Mouse (Mus musculus) heart, postnatal 0 days (tissue): ENCODE results near the gene Zfp592.

Experiments
- CTCF ChIP-seq: IDR thresholded peaks from 2 replicates; pipeline ENCODE4 v1.5.1; 2016; ENCODE audit warnings: antibody characterized with exemption, control low read depth, low read depth
- EP300 ChIP-seq: IDR thresholded peaks from 2 replicates; pipeline ENCODE4 v1.6.1; 2016; ENCODE audit warnings: antibody characterized with exemption, low read depth

DNA sequence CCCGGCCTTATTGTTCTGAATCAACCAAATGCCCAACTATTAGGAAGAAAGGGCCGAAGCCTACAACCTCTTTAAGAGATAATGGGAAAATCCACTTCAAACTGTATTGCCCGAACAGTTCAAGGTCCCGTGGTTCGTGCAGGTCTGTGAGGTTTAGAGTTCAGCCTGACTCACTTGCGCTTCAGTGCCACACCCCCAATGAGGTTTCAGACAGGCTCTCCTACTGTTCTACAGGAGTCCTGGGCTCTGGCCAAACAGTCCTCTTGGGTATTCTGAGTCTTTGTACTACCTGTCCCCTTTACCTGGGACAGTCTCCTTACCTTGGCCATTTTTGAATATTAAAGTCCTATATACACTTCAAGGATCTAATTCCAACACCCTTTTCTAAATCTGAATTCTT lies 3.2 kb upstream of the Zfp592 start:
- TF ChIP-seq CTCF = no peak
- TF ChIP-seq EP300 = no peak
